In genomic region chr9:47573456-47573855, GRCm38 (mm10) we compare ENCODE assay signal across 24 mouse cellular contexts. TPM values are rescaled to one million over a fixed set of nuclear protein-coding genes. Genes with fewer than 3 reads are reported as not detected.
DNase-seq lines count a peak whose midpoint lies in the region; TF ChIP-seq lines count a peak whose summit lies in the region.
"Had no signal": no experiment of that assay in that cellular context is flagged by ENCODE, and none has a peak within 500 bp of the region (broad histone marks: within the 10 kb centered on the region; RNA-seq: fewer than 3 reads in every experiment).

No protein-coding gene starts in this region.

- H3K36me3 ChIP-seq in E14TG2a.4 (ENCODE audit: insufficient read depth, low read length), result peaks cover 13% of the 10 kb centered on the region
- no peaks in the 10 kb centered on the region for H3K36me3 ChIP-seq in myocyte (ENCODE audit: control insufficient read depth, insufficient read depth)
- no peaks in the 10 kb centered on the region for H3K36me3 ChIP-seq in thymus, adult 2 months (ENCODE audit: control insufficient read depth, insufficient read depth, low read length)
- H3K36me3 ChIP-seq: embryonic facial prominence, embryonic 12.5 days; forebrain, embryonic 15.5 days; G1E had no signal

- DNase-seq in 3134 (ENCODE audit: extremely low read depth, insufficient read length, low spot score) (peak; percentile 15), R1 (ENCODE audit: low read depth, low spot score) (peak; percentile 74)
- DNase-seq in heart, postnatal 14 days, result no peak
- no peak for DNase-seq in thymus, adult 2 months
- no peak for DNase-seq in kidney, adult 11 months
- DNase-seq: adrenal gland, adult 8-10 months; adrenal gland, postnatal 14 days; adrenal gland, postnatal 36 days; B cell, adult 2 months; cerebellum, adult 11-12 months; cerebellum, adult 2 months; cerebellum, adult 9-10 months; cerebellum, postnatal 10 days; cerebellum, postnatal 25 days; forebrain, postnatal 0 days had no signal

- no peaks in the 10 kb centered on the region for H3K27me3 ChIP-seq in E14TG2a.4 (ENCODE audit: insufficient read depth, low read length)
- no peaks in the 10 kb centered on the region for H3K27me3 ChIP-seq in myocyte (ENCODE audit: control insufficient read depth, insufficient read depth, insufficient read length)
- no peaks in the 10 kb centered on the region for H3K27me3 ChIP-seq in thymus, adult 2 months (ENCODE audit: control insufficient read depth, insufficient read depth, low read length)
- H3K27me3 ChIP-seq: CH12.LX; forebrain, embryonic 13.5 days; forebrain, embryonic 15.5 days; Patski had no signal

- H3K4me1 ChIP-seq in E14TG2a.4 (replicated peaks; ENCODE audit: low read depth, low read length), result peaks cover 74% of the 10 kb centered on the region
- no peaks in the 10 kb centered on the region for H3K4me1 ChIP-seq in thymus, adult 2 months (replicated peaks; ENCODE audit: control insufficient read depth, insufficient read depth, low read length)

- TF ChIP-seq POLR2A in myocyte (IDR thresholded peaks at IDR 0.05; ENCODE audit: insufficient read length, low read depth), result no peak
- no peak for TF ChIP-seq POLR2A in thymus, adult 2 months (IDR thresholded peaks at IDR 0.05; ENCODE audit: control insufficient read depth, extremely low read depth, insufficient read depth, low read length, poor library complexity)

- no peak overlapping the region for H3K27ac ChIP-seq in thymus, adult 2 months (ENCODE audit: control insufficient read depth, insufficient read depth, low read length)
- H3K27ac ChIP-seq: embryonic facial prominence, embryonic 10.5 days; embryonic facial prominence, embryonic 12.5 days; forebrain, embryonic 13.5 days; forebrain, embryonic 15.5 days had no signal

- H3ac ChIP-seq in myocyte (ENCODE audit: control insufficient read depth, insufficient read length), result no peak overlapping the region

- peak overlapping the region; percentile 25 for H3K4me2 ChIP-seq in myocyte (ENCODE audit: low read depth)
- H3K4me2 ChIP-seq: embryonic facial prominence, embryonic 12.5 days; forebrain, embryonic 13.5 days; forebrain, embryonic 15.5 days had no signal

- intact Hi-C loops in heart, postnatal 14 days (cut with DNase I), result no loop called here

- TF ChIP-seq CTCF in E14TG2a.4 (conservative IDR thresholded peaks at IDR 0.05; ENCODE audit: low read length), result no peak
- no peak for TF ChIP-seq CTCF in thymus, adult 2 months (IDR thresholded peaks at IDR 0.05; ENCODE audit: borderline replicate concordance, control insufficient read depth, extremely low read depth, insufficient read depth, low read length, poor library complexity)

- H3K79me2 ChIP-seq in myocyte (ENCODE audit: control insufficient read depth, insufficient read depth), result no peaks in the 10 kb centered on the region

- H3K4me3 ChIP-seq in E14TG2a.4 (replicated peaks; ENCODE audit: low read length) (peak overlapping the region; percentile 13; the same call in 1 of the 2 replicates), myocyte (no peak overlapping the region)
- no peak overlapping the region for H3K4me3 ChIP-seq in thymus, adult 2 months (ENCODE audit: control insufficient read depth, insufficient read depth, low read length)
- H3K4me3 ChIP-seq: embryonic facial prominence, embryonic 10.5 days; embryonic facial prominence, embryonic 12.5 days; forebrain, embryonic 13.5 days; forebrain, embryonic 15.5 days had no signal

- no peaks in the 10 kb centered on the region for H3K9me3 ChIP-seq in E14TG2a.4 (ENCODE audit: low read length)
- H3K9me3 ChIP-seq: embryonic facial prominence, embryonic 10.5 days; embryonic facial prominence, embryonic 12.5 days; forebrain, embryonic 13.5 days; forebrain, embryonic 15.5 days had no signal

- WGBS in thymus, adult 2 months, result 94% methylated on average over 7 of the region's 7 CpGs

TF ChIP-seq in myocyte, 11 proteins besides CTCF, POLR2A, EP300 and RAD21:
- TF ChIP-seq CEBPB (IDR thresholded peaks at IDR 0.05; ENCODE audit: insufficient read depth, poor library complexity, severe bottlenecking) (no peak), MAX (IDR thresholded peaks at IDR 0.05; ENCODE audit: low read depth) (no peak), MYOG (IDR thresholded peaks at IDR 0.05; ENCODE audit: control insufficient read depth in 1 of 3, insufficient read depth in 1 of 3, insufficient read length in 2 of 3, low read depth in 2 of 3) (no peak), TCF3 (IDR thresholded peaks at IDR 0.05; ENCODE audit: insufficient read length, low read depth) (no peak), REST (IDR thresholded peaks at IDR 0.05; ENCODE audit: insufficient read depth, insufficient read length) (no peak), MYOD1 (IDR thresholded peaks at IDR 0.05; ENCODE audit: control insufficient read depth in 1 of 3, insufficient read length in 2 of 3, low read depth in 2 of 3) (no peak), POLR2AphosphoS2 (IDR thresholded peaks at IDR 0.05; ENCODE audit: insufficient read length, low read depth) (no peak)

RNA-seq across cellular contexts. Expression of gene Cadm1, which starts 43.5 kb away (rescaled TPM):
- 9.3 TPM for polyA plus RNA-seq in myocyte (2012; fragmentation: generic; extraction: Trizol)
- 1 to 10 TPM; 2.1 to 2.5 TPM for total RNA-seq in heart, postnatal 14 days (2021)
- polyA plus RNA-seq in thymus, adult 2 months (2012; rRNA removed), result 5.9 and 7.9 TPM in 2 replicates
- total RNA-seq: CH12.LX had no signal
- polyA plus RNA-seq: G1E had no signal

Comparison
In these comparisons a context has a peak if more than half of its experiments do, and no peak if none do; other contexts are left out.
1. DNase-seq: peak in 3134 (single experiment) and R1 (single experiment); none in heart, postnatal 14 days (0 of 2), thymus, adult 2 months (single experiment) and kidney, adult 11 months (single experiment).